Comparison of ENCODE assay signal across 33 mouse cellular contexts in the genomic region with DNA sequence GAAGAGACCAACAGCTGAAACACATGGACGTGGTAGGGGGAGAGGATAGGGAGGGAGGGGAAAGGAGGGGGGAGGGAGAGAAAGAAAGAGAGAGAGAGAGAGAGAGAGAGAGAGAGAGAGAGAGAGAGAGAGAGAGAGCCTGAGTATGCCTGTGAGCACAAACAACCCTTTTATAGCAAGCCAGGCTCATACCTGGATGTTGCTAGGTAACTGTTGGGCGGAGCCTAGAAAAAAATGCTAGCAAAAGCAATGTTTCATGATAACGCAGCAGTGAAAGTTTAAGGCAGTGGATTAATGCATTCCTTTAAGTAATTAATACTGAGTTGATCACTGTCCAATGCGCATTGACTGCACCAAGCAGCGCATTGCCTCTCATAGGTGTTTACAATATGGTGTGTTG. TPM values are rescaled to one million over a fixed set of nuclear protein-coding genes. Genes with fewer than 3 reads are reported as not detected.
DNase-seq lines count a peak whose midpoint lies in the region; ATAC-seq and TF ChIP-seq lines count a peak whose summit lies in the region.
"Had no signal": no experiment of that assay in that cellular context is flagged by ENCODE, and none has a peak within 500 bp of the region (broad histone marks: within the 10 kb centered on the region; RNA-seq: fewer than 3 reads in every experiment).

No protein-coding gene starts in this region.

- no peaks in the 10 kb centered on the region for H3K9me3 ChIP-seq in lung, postnatal 0 days (ENCODE audit: low read length)
- no peaks in the 10 kb centered on the region for H3K9me3 ChIP-seq in intestine, embryonic 16.5 days (ENCODE audit: control insufficient read depth, low read length)
- no peaks in the 10 kb centered on the region for H3K9me3 ChIP-seq in stomach, embryonic 16.5 days (replicated peaks; ENCODE audit: control insufficient read depth, low read length)
- H3K9me3 ChIP-seq: embryonic facial prominence, embryonic 12.5 days; forebrain, embryonic 15.5 days; G1E; heart, embryonic 10.5 days; heart, embryonic 15.5 days; kidney, embryonic 15.5 days; limb, embryonic 13.5 days; midbrain, embryonic 10.5 days; neural tube, embryonic 12.5 days had no signal

- TF ChIP-seq EP300 in lung, postnatal 0 days (IDR thresholded peaks at IDR 0.05) = no peak

- no peak for TF ChIP-seq POLR2A in lung, adult 2 months (IDR thresholded peaks at IDR 0.05; ENCODE audit: borderline replicate concordance, extremely low read depth, low read depth, low read length)

- no peak overlapping the region for H3K4me2 ChIP-seq in lung, postnatal 0 days (replicated peaks; ENCODE audit: low read depth, low read length)
- no peak overlapping the region for H3K4me2 ChIP-seq in intestine, embryonic 16.5 days (ENCODE audit: low read depth, low read length)
- no peak overlapping the region for H3K4me2 ChIP-seq in stomach, embryonic 16.5 days (ENCODE audit: low read depth, low read length)
- H3K4me2 ChIP-seq: embryonic facial prominence, embryonic 12.5 days; forebrain, embryonic 15.5 days; heart, embryonic 15.5 days; hindbrain, embryonic 14.5 days; kidney, embryonic 15.5 days; limb, embryonic 13.5 days; liver, embryonic 11.5 days; neural tube, embryonic 12.5 days had no signal

- no peaks in the 10 kb centered on the region for H3K36me3 ChIP-seq in lung, postnatal 0 days (ENCODE audit: insufficient read depth, low read length)
- no peaks in the 10 kb centered on the region for H3K36me3 ChIP-seq in intestine, embryonic 16.5 days (ENCODE audit: control insufficient read depth, insufficient read depth, low read length)
- no peaks in the 10 kb centered on the region for H3K36me3 ChIP-seq in stomach, embryonic 16.5 days (ENCODE audit: control insufficient read depth, insufficient read depth, low read length)
- H3K36me3 ChIP-seq: embryonic facial prominence, embryonic 12.5 days; forebrain, embryonic 15.5 days; G1E; heart, embryonic 10.5 days; heart, embryonic 15.5 days; kidney, embryonic 15.5 days; limb, embryonic 13.5 days; midbrain, embryonic 10.5 days; neural tube, embryonic 12.5 days had no signal

- no peaks in the 10 kb centered on the region for H3K27me3 ChIP-seq in lung, postnatal 0 days (replicated peaks; ENCODE audit: insufficient read depth, low read length)
- H3K27me3 ChIP-seq in intestine, embryonic 16.5 days (replicated peaks; ENCODE audit: control insufficient read depth, insufficient read depth, low read length) = no peaks in the 10 kb centered on the region
- H3K27me3 ChIP-seq in stomach, embryonic 16.5 days (ENCODE audit: control insufficient read depth, insufficient read depth, low read length) = no peaks in the 10 kb centered on the region
- H3K27me3 ChIP-seq: embryonic facial prominence, embryonic 12.5 days; forebrain, embryonic 15.5 days; heart, embryonic 15.5 days; kidney, embryonic 15.5 days; limb, embryonic 13.5 days; neural tube, embryonic 12.5 days had no signal

- TF ChIP-seq CTCF in lung, postnatal 0 days (IDR thresholded peaks at IDR 0.05) = no peak
- TF ChIP-seq CTCF in lung, adult 2 months (IDR thresholded peaks at IDR 0.05; ENCODE audit: insufficient read depth, low read length) = no peak

- H3K27ac ChIP-seq in lung, postnatal 0 days (ENCODE audit: low read length) = no peak overlapping the region
- no peak overlapping the region for H3K27ac ChIP-seq in intestine, embryonic 16.5 days (ENCODE audit: low read length)
- no peak overlapping the region for H3K27ac ChIP-seq in stomach, embryonic 16.5 days (ENCODE audit: low read length)
- H3K27ac ChIP-seq: embryonic facial prominence, embryonic 12.5 days; forebrain, embryonic 15.5 days; heart, embryonic 10.5 days; heart, embryonic 15.5 days; hindbrain, embryonic 14.5 days; kidney, embryonic 15.5 days; limb, embryonic 13.5 days; midbrain, embryonic 10.5 days; neural tube, embryonic 12.5 days had no signal

- H3K4me3 ChIP-seq in lung, postnatal 0 days (ENCODE audit: low read depth, low read length) = no peak overlapping the region
- no peak overlapping the region for H3K4me3 ChIP-seq in lung, adult 2 months (replicated peaks; ENCODE audit: extremely low read depth, low read depth, low read length)
- H3K4me3 ChIP-seq in intestine, embryonic 16.5 days (ENCODE audit: low read length) = no peak overlapping the region
- no peak overlapping the region for H3K4me3 ChIP-seq in stomach, embryonic 16.5 days (replicated peaks; ENCODE audit: low read length)
- H3K4me3 ChIP-seq: embryonic facial prominence, embryonic 12.5 days; forebrain, embryonic 15.5 days; heart, embryonic 10.5 days; heart, embryonic 15.5 days; kidney, embryonic 15.5 days; limb, embryonic 13.5 days; midbrain, embryonic 10.5 days; myocyte; neural tube, embryonic 12.5 days had no signal

- peak; percentile 56 for ATAC-seq in lung, postnatal 0 days
- peak; percentile 73; the same call in 1 of the 2 replicates for ATAC-seq in intestine, embryonic 16.5 days
- ATAC-seq in stomach, embryonic 16.5 days (ENCODE audit: insufficient read depth, low FRiP score) = 0 out of 2 replicates have a peak, but pooled peaks have one; percentile 37
- ATAC-seq: forebrain, embryonic 15.5 days; inflammation-experienced regulatory T-cells, adult 6 months had no signal

- H3K9ac ChIP-seq in lung, postnatal 0 days (replicated peaks; ENCODE audit: low read depth) = no peak overlapping the region
- no peak overlapping the region for H3K9ac ChIP-seq in intestine, embryonic 16.5 days (ENCODE audit: low read depth, low read length)
- H3K9ac ChIP-seq in stomach, embryonic 16.5 days (ENCODE audit: low read length) = no peak overlapping the region
- H3K9ac ChIP-seq: embryonic facial prominence, embryonic 12.5 days; forebrain, embryonic 15.5 days; heart, embryonic 15.5 days; hindbrain, embryonic 14.5 days; kidney, embryonic 15.5 days; limb, embryonic 13.5 days; neural tube, embryonic 12.5 days had no signal

- intact Hi-C loops in heart, postnatal 36 days (cut with DNase I) = no loop called here

- 59% methylated on average over 5 of the region's 5 CpGs for WGBS in lung, postnatal 0 days
- 64% methylated on average over 5 of the region's 5 CpGs for WGBS in lung, adult 2 months
- WGBS in intestine, embryonic 16.5 days = 63% methylated on average over 5 of the region's 5 CpGs
- WGBS in stomach, embryonic 16.5 days = 65% methylated on average over 5 of the region's 5 CpGs

- DNase-seq in heart, adult 11 months = peak; percentile 23
- DNase-seq in heart, postnatal 36 days = no peak
- DNase-seq in lung, postnatal 0 days (ENCODE audit: low spot score) = peak; percentile 46
- no peak for DNase-seq in lung, adult 2 months
- no peak for DNase-seq in frontal cortex, postnatal 14 days (ENCODE audit: low spot score in 2 of 2)
- no peak for DNase-seq in cerebellum, adult 11 months
- DNase-seq: adrenal gland, adult 8-10 months; cerebellum, adult 9-10 months; cerebellum, postnatal 36 days; embryo, embryonic 11 days; heart, postnatal 4 days; kidney, postnatal 4 days; right cerebral cortex, postnatal 4 days; thymus, postnatal 14 days had no signal

- H3K4me1 ChIP-seq in lung, postnatal 0 days (ENCODE audit: insufficient read depth, low read depth, low read length) = no peaks in the 10 kb centered on the region
- no peaks in the 10 kb centered on the region for H3K4me1 ChIP-seq in lung, adult 2 months (ENCODE audit: control insufficient read depth, insufficient read depth, low read length)
- no peaks in the 10 kb centered on the region for H3K4me1 ChIP-seq in intestine, embryonic 16.5 days (ENCODE audit: control insufficient read depth, insufficient read depth, low read length)
- no peaks in the 10 kb centered on the region for H3K4me1 ChIP-seq in stomach, embryonic 16.5 days (ENCODE audit: control insufficient read depth, insufficient read depth, low read length)
- H3K4me1 ChIP-seq: embryonic facial prominence, embryonic 12.5 days; forebrain, embryonic 15.5 days; heart, embryonic 10.5 days; heart, embryonic 15.5 days; kidney, embryonic 15.5 days; neural tube, embryonic 12.5 days had no signal

RNA-seq across cellular contexts. Expression of gene Pjvk, which starts 6.4 kb away (rescaled TPM):
- total RNA-seq in heart, postnatal 36 days (2021) = not detected
- 0.26 and 0.29 TPM in 2 replicates for polyA plus RNA-seq in lung, postnatal 0 days (2015; fragmentation: Nextera tagmentation; extraction: Ambion mirVana)
- not detected in 2 replicates for polyA plus RNA-seq in lung, adult 2 months (2012; rRNA removed)
- polyA plus RNA-seq in intestine, embryonic 16.5 days (2015; fragmentation: Nextera tagmentation; extraction: Ambion mirVana) = not detected in 2 replicates
- 0.22 and 0.25 TPM in 2 replicates for polyA plus RNA-seq in stomach, embryonic 16.5 days (2015; fragmentation: Nextera tagmentation; extraction: Ambion mirVana)
- total RNA-seq: adrenal gland, adult 8-10 months; gastrocnemius, adult 8-10 months; granulocyte monocyte progenitor cell, adult 5-6 weeks; heart, postnatal 4 days; layer of hippocampus, postnatal 25 days had no signal
- polyA plus RNA-seq: G1E; heart, embryonic 15.5 days; inflammation-experienced regulatory T-cells, adult 6 months; liver, embryonic 11.5 days; liver, embryonic 16.5 days had no signal

RNA-seq across cellular contexts. Expression of gene Prkra, which starts 6.8 kb away (rescaled TPM):
- total RNA-seq in heart, postnatal 36 days (2021) = 10 to 100 TPM; 11.9 to 14.9 TPM
- 34.1 and 35.7 TPM in 2 replicates for polyA plus RNA-seq in lung, postnatal 0 days (2015; fragmentation: Nextera tagmentation; extraction: Ambion mirVana)
- polyA plus RNA-seq in lung, adult 2 months (2012; rRNA removed) = 11.2 and 11.6 TPM in 2 replicates
- polyA plus RNA-seq in intestine, embryonic 16.5 days (2015; fragmentation: Nextera tagmentation; extraction: Ambion mirVana) = 37.8 and 38.3 TPM in 2 replicates
- 45.4 and 49.2 TPM in 2 replicates for polyA plus RNA-seq in stomach, embryonic 16.5 days (2015; fragmentation: Nextera tagmentation; extraction: Ambion mirVana)

RNA-seq across cellular contexts. Expression of gene Fkbp7, which starts 18.3 kb away (rescaled TPM):
- total RNA-seq in heart, postnatal 36 days (2021) = 10 to 100 TPM; 19.9 to 24.0 TPM
- 68.3 and 71.9 TPM in 2 replicates for polyA plus RNA-seq in lung, postnatal 0 days (2015; fragmentation: Nextera tagmentation; extraction: Ambion mirVana)
- 4.2 and 8.4 TPM in 2 replicates for polyA plus RNA-seq in lung, adult 2 months (2012; rRNA removed)
- 42.7 and 44.5 TPM in 2 replicates for polyA plus RNA-seq in intestine, embryonic 16.5 days (2015; fragmentation: Nextera tagmentation; extraction: Ambion mirVana)
- 75.1 and 81.9 TPM in 2 replicates for polyA plus RNA-seq in stomach, embryonic 16.5 days (2015; fragmentation: Nextera tagmentation; extraction: Ambion mirVana)

RNA-seq across cellular contexts. Expression of gene Plekha3, which starts 20.4 kb away (rescaled TPM):
- 10 to 100 TPM; 19.4 to 20.0 TPM for total RNA-seq in heart, postnatal 36 days (2021)
- polyA plus RNA-seq in lung, postnatal 0 days (2015; fragmentation: Nextera tagmentation; extraction: Ambion mirVana) = 13.6 and 14.6 TPM in 2 replicates
- polyA plus RNA-seq in lung, adult 2 months (2012; rRNA removed) = 17.3 and 23.0 TPM in 2 replicates
- 2.1 and 2.2 TPM in 2 replicates for polyA plus RNA-seq in intestine, embryonic 16.5 days (2015; fragmentation: Nextera tagmentation; extraction: Ambion mirVana)
- polyA plus RNA-seq in stomach, embryonic 16.5 days (2015; fragmentation: Nextera tagmentation; extraction: Ambion mirVana) = 3.4 TPM in 2 replicates

Comparison
In these comparisons a context has a peak if more than half of its experiments do, and no peak if none do; other contexts are left out.
1. DNase-seq: peak in heart, adult 11 months (single experiment) and lung, postnatal 0 days (single experiment); none in heart, postnatal 36 days (0 of 2), lung, adult 2 months (single experiment), frontal cortex, postnatal 14 days (0 of 2) and cerebellum, adult 11 months (single experiment).
2. Peak in every context shown above with its lines, with median percentiles within 50 percentile points of each other: ATAC-seq.